Mouse (Mus musculus) heart, adult 2 months (tissue): Measurements from ENCODE around the gene Vamp3.

Source experiments
- CTCF ChIP-seq: fragments of 200-600 bp; IDR thresholded peaks from 2 replicates; pipeline ENCODE4 v1.8.1; 2022; ENCODE audit warnings: antibody characterized with exemption, mild to moderate bottlenecking, moderate library complexity
- EP300 ChIP-seq: fragments of 200-500 bp; IDR thresholded peaks from 2 replicates; pipeline ENCODE4 v1.6.1; 2011; ENCODE audit warnings: low read depth, low read length, control low read depth; ENCODE audit not compliant: insufficient read depth
- POLR2A ChIP-seq: fragments of 200-500 bp; IDR thresholded peaks from 2 replicates; pipeline ENCODE4 v1.6.1; 2011; ENCODE audit warnings: mild to moderate bottlenecking, low read depth, low read length, control low read depth; ENCODE audit not compliant: insufficient read depth

DNA sequence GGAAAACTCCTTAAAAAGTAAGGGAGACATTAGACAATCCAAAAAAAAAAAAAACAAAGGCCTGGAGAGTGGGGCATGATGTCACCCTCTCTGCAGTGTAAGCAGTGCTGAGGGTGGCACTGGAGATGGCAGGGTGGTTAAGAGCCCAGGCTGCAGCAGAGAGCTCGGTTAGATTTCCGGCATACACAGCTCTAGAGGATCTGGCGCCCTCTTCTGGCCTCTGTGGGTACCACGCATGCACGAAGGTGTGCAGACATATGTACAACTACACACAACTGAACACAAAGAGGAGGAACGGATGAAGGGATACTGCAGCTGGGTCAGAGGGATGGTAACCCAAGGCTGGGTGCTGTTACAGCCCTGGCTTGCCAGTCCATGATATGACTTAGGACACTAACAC, 50.8 kb downstream of the Vamp3 start:
- TF ChIP-seq EP300 (no peak), CTCF (peak; percentile 60), POLR2A (no peak)
